Mouse (Mus musculus) adrenal gland (tissue): ENCODE measurements around the gene 2300002M23Rik.

Experiments used
- intact Hi-C: fragments of 180-260 bp; cut with DNase I; formaldehyde crosslinking; loops from one replicate; pipeline ENCODE4 v1.15.1; 2025
- long read RNA-seq, 2 experiments: library from polyadenylated mRNA; unstranded; transcript quantifications; one replicate each; pipeline ENCODE4 v2.0.0; 2020; ENCODE audit warnings: borderline replicate concordance in 1 of 2; ENCODE audit not compliant: insufficient replicate concordance in 1 of 2

Gene 2300002M23Rik
- long read RNA-seq, experiment 1: 0 reads
- long read RNA-seq, experiment 2: 0 reads

- intact Hi-C loops: no loop called here
Observed at GRCm38 (mm10) chr17:35567150-35567549, at the start of gene 2300002M23Rik. 2300002M23Rik (plus strand) TSS chr17:35567450.

GRCm38 (mm10) chr17:35517526-35517925 lies 49.7 kb upstream of the 2300002M23Rik start:
- intact Hi-C loops: no loop called here

DNA sequence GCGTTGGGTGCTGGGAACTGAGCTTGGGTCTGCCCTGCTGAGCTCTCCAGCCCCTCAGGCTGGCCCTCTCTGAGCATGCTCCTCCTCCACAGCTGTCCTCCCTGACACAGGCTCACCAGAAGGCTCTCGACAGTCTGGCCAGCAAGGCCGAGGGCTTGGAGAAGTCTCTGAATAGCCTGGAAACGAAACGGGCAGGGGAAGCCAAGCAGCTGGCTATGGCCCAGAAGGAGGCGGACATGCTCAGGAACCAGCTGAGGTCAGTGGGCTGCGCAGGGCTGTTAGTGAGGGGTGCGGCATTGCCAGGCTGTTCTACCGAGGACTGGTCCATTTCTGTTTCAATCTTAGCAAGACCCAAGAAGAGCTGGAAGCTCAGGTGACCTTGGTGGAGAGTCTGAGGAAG lies 42.9 kb upstream of the 2300002M23Rik start:
- intact Hi-C loops: no loop called here

DNA sequence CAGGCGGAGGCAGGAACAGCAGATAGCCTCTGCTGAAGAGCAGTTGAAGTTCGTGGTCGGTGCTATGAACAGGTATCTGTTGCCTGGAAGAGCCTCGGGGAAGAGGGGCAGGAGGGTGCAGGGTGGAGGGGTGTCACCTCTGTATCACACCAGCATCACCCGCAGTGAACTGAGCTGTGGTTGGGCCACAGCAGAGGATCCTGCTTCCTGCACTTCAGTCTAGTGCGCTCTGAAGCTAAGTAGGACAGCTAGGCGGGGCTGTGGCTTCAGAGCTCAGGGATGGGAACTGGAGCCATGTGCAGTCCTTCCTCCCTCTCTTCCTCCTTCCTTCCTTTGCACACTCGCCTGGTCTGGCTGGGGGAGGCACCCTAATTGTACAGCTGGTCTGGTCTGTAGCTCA lies 40.6 kb upstream of the 2300002M23Rik start:
- intact Hi-C loops: no loop called here

- intact Hi-C loops: no loop called here
Observed at GRCm38 (mm10) chr17:35532360-35532759, 34.9 kb upstream of the 2300002M23Rik start.

GRCm38 (mm10) chr17:35532901-35533300 lies 34.3 kb upstream of the 2300002M23Rik start, which contains the start of gene Psors1c2:
Psors1c2 (plus strand) TSS chr17:35533201.
- intact Hi-C loops: no loop called here

- intact Hi-C loops: no loop called here
Observed at GRCm38 (mm10) chr17:35534343-35534742, 32.9 kb upstream of the 2300002M23Rik start.

DNA sequence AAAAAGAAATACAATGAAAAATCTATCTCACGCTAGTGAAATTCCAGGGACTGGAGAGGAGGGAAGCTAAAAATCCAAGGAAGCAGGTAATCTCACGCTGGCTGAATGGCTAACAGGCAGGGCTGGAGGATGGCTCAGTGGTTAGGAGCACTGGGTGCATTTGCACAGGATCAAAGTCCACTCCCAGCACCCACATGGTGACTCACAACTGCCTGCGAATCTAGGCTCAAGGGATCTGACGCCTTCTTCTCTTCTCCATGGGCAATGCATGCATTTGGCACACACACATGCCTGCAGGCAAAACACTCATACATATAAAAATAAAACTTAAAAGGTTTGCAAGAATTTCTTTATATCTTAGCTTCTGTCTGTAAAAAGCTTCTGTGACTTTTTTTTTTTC lies 29.8 kb upstream of the 2300002M23Rik start:
- intact Hi-C loops: no loop called here

GRCm38 (mm10) chr17:35538476-35538875 lies 28.8 kb upstream of the 2300002M23Rik start:
- intact Hi-C loops: no loop called here

GRCm38 (mm10) chr17:35539540-35539939 lies 27.7 kb upstream of the 2300002M23Rik start:
- intact Hi-C loops: no loop called here

GRCm38 (mm10) chr17:35542761-35543411 lies 24.4 kb upstream of the 2300002M23Rik start:
- intact Hi-C loops: no loop called here

DNA sequence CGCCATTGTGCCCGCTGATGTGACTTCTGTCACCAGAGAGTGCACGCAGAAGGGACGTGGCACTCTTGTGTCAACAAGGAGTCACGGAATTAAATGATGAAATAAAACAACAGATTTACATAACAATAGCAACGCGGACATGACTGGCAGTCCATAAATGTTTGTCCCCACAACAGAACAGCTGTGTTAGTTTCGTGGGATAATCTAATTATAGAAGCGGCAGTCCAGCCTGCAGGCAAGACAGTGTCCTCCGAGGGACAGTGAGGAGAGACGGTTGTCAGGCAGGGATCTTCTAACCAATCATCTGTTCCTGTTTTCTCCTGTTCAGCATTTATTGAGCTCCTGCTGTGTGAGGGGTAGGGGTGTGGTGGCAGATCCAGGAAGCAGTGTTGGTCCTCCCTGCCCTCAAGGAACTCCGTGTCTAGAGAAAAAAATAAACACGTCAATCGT lies 23.8 kb upstream of the 2300002M23Rik start:
- intact Hi-C loops: no loop called here

GRCm38 (mm10) chr17:35544001-35544400 lies 23.2 kb upstream of the 2300002M23Rik start:
- intact Hi-C loops: no loop called here

DNA sequence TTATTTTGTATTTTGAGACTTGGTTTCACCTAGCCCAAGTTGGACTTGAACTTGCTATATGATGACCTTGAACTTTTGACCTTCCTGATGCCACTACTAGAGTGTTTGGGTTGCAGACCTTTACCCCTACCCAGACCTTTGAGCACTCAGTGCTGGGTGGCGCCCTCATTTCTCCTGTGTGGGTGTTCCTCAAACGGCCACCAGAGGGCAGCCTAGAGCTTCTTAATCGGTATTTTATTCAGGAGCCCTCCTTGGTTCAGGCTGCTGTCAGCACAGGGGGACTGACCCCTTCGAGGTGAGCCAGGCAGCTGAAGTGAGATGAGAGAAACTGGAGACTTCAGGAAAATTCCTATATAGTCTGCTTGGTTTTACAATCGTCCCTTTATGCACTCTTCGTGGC lies 22.6 kb upstream of the 2300002M23Rik start:
- intact Hi-C loops: no loop called here

GRCm38 (mm10) chr17:35547465-35547864 lies 19.8 kb upstream of the 2300002M23Rik start:
- intact Hi-C loops: no loop called here

GRCm38 (mm10) chr17:35548636-35549035 lies 18.6 kb upstream of the 2300002M23Rik start:
- intact Hi-C loops: no loop called here

- intact Hi-C loops: no loop called here
Observed at GRCm38 (mm10) chr17:35549437-35550142, 17.7 kb upstream of the 2300002M23Rik start.

DNA sequence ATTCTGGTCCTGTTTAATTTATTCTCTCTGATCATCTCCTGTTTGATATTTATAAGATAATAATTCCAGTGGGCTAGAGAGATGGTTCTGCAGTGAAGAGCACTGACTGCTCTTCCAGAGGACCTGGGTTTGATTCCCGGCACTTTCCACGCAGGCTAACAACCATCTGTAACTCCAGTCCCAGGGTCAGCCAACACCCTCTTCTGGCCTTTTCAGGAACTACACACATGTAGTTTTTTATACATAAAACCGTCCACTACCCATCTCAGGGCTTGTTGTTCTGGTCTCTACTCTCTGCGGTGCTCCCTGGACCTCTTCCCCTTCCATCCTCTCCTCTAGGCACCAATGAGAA lies 17.1 kb upstream of the 2300002M23Rik start:
- intact Hi-C loops: no loop called here

DNA sequence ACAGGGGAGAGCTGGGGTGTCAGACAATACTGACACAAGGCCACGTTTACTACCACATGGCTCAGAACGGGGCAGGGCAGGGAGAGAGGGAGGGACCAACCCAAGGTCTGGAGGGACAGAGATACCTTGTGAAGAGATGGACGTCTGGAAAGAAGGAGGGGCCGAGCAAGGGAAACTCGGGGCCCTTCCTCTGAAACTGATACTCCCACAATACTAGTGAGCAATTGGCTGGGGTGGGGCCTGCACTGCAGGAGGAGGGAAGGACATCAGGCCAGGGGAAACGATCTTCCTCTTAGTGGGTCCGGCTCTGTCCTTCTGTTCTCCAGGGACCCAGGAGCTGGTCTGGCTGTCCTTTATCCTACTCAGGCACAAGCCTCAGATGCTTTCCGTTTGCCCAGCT lies 16.4 kb upstream of the 2300002M23Rik start:
- intact Hi-C loops: no loop called here

DNA sequence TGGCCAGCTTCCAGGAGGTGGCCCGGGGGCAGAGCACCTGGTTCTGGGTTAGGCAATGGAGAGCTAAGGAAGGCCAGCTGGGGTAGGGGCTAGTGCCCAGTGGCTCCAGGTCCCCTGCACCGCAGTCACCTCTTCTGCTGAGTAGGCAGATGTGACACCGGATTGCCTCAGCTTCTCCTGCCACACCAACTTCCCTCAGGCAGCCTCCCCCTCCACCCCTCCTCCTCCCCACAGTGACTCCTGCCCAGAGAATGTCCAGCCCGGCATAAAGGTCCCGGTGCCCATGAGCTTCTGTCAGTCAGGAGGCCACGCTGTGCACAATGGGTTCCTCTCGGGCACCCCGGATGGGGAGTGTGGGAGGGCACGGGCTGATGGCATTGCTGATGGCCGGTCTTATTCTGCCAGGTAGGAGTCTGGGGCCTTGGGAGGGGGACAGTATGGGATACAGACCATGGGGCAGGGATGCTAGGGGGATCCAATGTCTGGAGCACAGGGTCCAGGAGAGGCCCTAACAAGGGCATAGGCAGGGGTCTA lies 15.3 kb upstream of the 2300002M23Rik start, which contains the start of gene Cdsn:
Gene Cdsn (plus strand): TSS at position 248 of the 534 bp plus-strand sequence.
- intact Hi-C loops: no loop called here

GRCm38 (mm10) chr17:35554321-35554720 lies 12.9 kb upstream of the 2300002M23Rik start:
- intact Hi-C loops: no loop called here

GRCm38 (mm10) chr17:35554761-35555397 lies 12.4 kb upstream of the 2300002M23Rik start:
- intact Hi-C loops: no loop called here
